Mouse (Mus musculus): Measurements from ENCODE around the gene Cecr2. TPM values are rescaled to one million over a fixed set of nuclear protein-coding genes. Genes with fewer than 3 reads are reported as not detected.

The Cecr2 gene
- polyA plus RNA-seq, 1 experiment from 2014 or later, result 8.8 TPM

GRCm38 (mm10) chr6:120778226-120778625 lies 112.1 kb downstream of the Cecr2 start:
- 59% methylated on average over 3 of the region's 3 CpGs for WGBS (ENCODE audit: insufficient replicate concordance)
- ATAC-seq, result no peak
- no peak overlapping the region for H3K27ac ChIP-seq

GRCm38 (mm10) chr6:120782948-120783347 lies 116.8 kb downstream of the Cecr2 start:
- no peak overlapping the region for H3K4me2 ChIP-seq
- H3K27me3 ChIP-seq (replicated peaks), result no peaks in the 10 kb centered on the region
- ATAC-seq, result no peak
- H3K27ac ChIP-seq, result no peak overlapping the region
- 54% methylated on average over 2 of the region's 2 CpGs for WGBS (ENCODE audit: insufficient replicate concordance)
- H3K36me3 ChIP-seq, result no peaks in the 10 kb centered on the region
- no peak overlapping the region for H3K9ac ChIP-seq
- H3K9me3 ChIP-seq (replicated peaks), result no peaks in the 10 kb centered on the region
- no peak overlapping the region for H3K4me3 ChIP-seq
- peaks cover 45% of the 10 kb centered on the region for H3K4me1 ChIP-seq

More at GRCm38 (mm10) chr6:120778226-120778625, 112.1 kb downstream of the Cecr2 start:
- no peaks in the 10 kb centered on the region for H3K27me3 ChIP-seq (replicated peaks)
- H3K4me1 ChIP-seq, result peaks cover 6% of the 10 kb centered on the region
- no peak overlapping the region for H3K9ac ChIP-seq
- no peak overlapping the region for H3K4me2 ChIP-seq
- H3K36me3 ChIP-seq, result no peaks in the 10 kb centered on the region
- no peaks in the 10 kb centered on the region for H3K9me3 ChIP-seq (replicated peaks)
- H3K4me3 ChIP-seq, result no peak overlapping the region

GRCm38 (mm10) chr6:120784351-120784750 lies 118.2 kb downstream of the Cecr2 start:
- no peak overlapping the region for H3K4me3 ChIP-seq
- H3K9ac ChIP-seq, result no peak overlapping the region
- WGBS (ENCODE audit: insufficient replicate concordance), result 69% methylated on average over 7 of the region's 7 CpGs
- no peak for ATAC-seq
- H3K27me3 ChIP-seq (replicated peaks), result no peaks in the 10 kb centered on the region
- H3K36me3 ChIP-seq, result peaks cover 7% of the 10 kb centered on the region
- no peak overlapping the region for H3K27ac ChIP-seq
- H3K4me2 ChIP-seq, result no peak overlapping the region
- no peaks in the 10 kb centered on the region for H3K9me3 ChIP-seq (replicated peaks)
- peaks cover 51% of the 10 kb centered on the region for H3K4me1 ChIP-seq

- Histone ChIP-seq H3K36me3 (peaks cover 32% of the 10 kb centered on the region), H3K4me1 (peaks cover 82% of the 10 kb centered on the region), H3K9ac (no peak overlapping the region), H3K9me3 (replicated peaks) (no peaks in the 10 kb centered on the region), H3K4me3 (no peak overlapping the region), H3K27me3 (replicated peaks) (no peaks in the 10 kb centered on the region), H3K27ac (0 out of 2 replicates have a peak overlapping the region, but pooled peaks have one; percentile 4), H3K4me2 (no peak overlapping the region)
- no peak for ATAC-seq
- 80% methylated on average over 5 of the region's 5 CpGs for WGBS (ENCODE audit: insufficient replicate concordance)
Measured at GRCm38 (mm10) chr6:120788068-120788607, 122.0 kb downstream of the Cecr2 start.

- Histone ChIP-seq H3K9ac (no peak overlapping the region), H3K9me3 (replicated peaks) (no peaks in the 10 kb centered on the region), H3K4me2 (no peak overlapping the region), H3K27me3 (replicated peaks) (no peaks in the 10 kb centered on the region), H3K4me3 (no peak overlapping the region), H3K4me1 (peaks cover 85% of the 10 kb centered on the region), H3K27ac (peak overlapping the region; percentile 57; the same call in 1 of the 2 replicates), H3K36me3 (peaks cover 39% of the 10 kb centered on the region)
- ATAC-seq, result no peak
Measured at GRCm38 (mm10) chr6:120788904-120789303, 122.7 kb downstream of the Cecr2 start.

- Histone ChIP-seq H3K27ac (peak overlapping the region; percentile 62), H3K27me3 (replicated peaks) (no peaks in the 10 kb centered on the region)
- 54% methylated on average over 11 of the region's 11 CpGs for WGBS (ENCODE audit: insufficient replicate concordance)
Measured at GRCm38 (mm10) chr6:120790153-120790552, 124.0 kb downstream of the Cecr2 start.

GRCm38 (mm10) chr6:120790717-120791116 lies 124.5 kb downstream of the Cecr2 start:
- peaks cover 57% of the 10 kb centered on the region for H3K36me3 ChIP-seq
- no peak overlapping the region for H3K4me3 ChIP-seq
- H3K27me3 ChIP-seq (replicated peaks), result no peaks in the 10 kb centered on the region
- peaks cover 67% of the 10 kb centered on the region for H3K4me1 ChIP-seq
- H3K4me2 ChIP-seq, result no peak overlapping the region
- 82% methylated on average over 5 of the region's 5 CpGs for WGBS (ENCODE audit: insufficient replicate concordance)
- no peak for ATAC-seq
- peak overlapping the region; percentile 61 for H3K27ac ChIP-seq
- no peaks in the 10 kb centered on the region for H3K9me3 ChIP-seq (replicated peaks)
- no peak overlapping the region; the same call in 1 of the 2 replicates for H3K9ac ChIP-seq

More at GRCm38 (mm10) chr6:120790153-120790552, 124.0 kb downstream of the Cecr2 start:
- H3K4me2 ChIP-seq, result no peak overlapping the region
- no peaks in the 10 kb centered on the region for H3K9me3 ChIP-seq (replicated peaks)
- no peak overlapping the region for H3K9ac ChIP-seq
- peaks cover 73% of the 10 kb centered on the region for H3K4me1 ChIP-seq
- H3K4me3 ChIP-seq, result no peak overlapping the region
- peak; percentile 84 for ATAC-seq
- peaks cover 52% of the 10 kb centered on the region for H3K36me3 ChIP-seq

GRCm38 (mm10) chr6:120792947-120793346 lies 126.8 kb downstream of the Cecr2 start:
- no peak overlapping the region for H3K4me2 ChIP-seq
- no peak overlapping the region for H3K9ac ChIP-seq
- H3K36me3 ChIP-seq, result peaks cover 80% of the 10 kb centered on the region
- H3K4me1 ChIP-seq, result peaks cover 52% of the 10 kb centered on the region
- H3K9me3 ChIP-seq (replicated peaks), result no peaks in the 10 kb centered on the region
- H3K27me3 ChIP-seq (replicated peaks), result no peaks in the 10 kb centered on the region
- WGBS (ENCODE audit: insufficient replicate concordance), result 90% methylated on average over 8 of the region's 8 CpGs
- no peak for ATAC-seq
- no peak overlapping the region for H3K4me3 ChIP-seq
- no peak overlapping the region for H3K27ac ChIP-seq

- 28% methylated on average over 5 of the region's 5 CpGs for WGBS (ENCODE audit: insufficient replicate concordance)
- Histone ChIP-seq H3K9me3 (replicated peaks) (no peaks in the 10 kb centered on the region), H3K36me3 (peaks cover 97% of the 10 kb centered on the region), H3K4me2 (no peak overlapping the region), H3K9ac (no peak overlapping the region), H3K4me1 (peaks cover 38% of the 10 kb centered on the region), H3K27ac (no peak overlapping the region), H3K4me3 (no peak overlapping the region), H3K27me3 (replicated peaks) (no peaks in the 10 kb centered on the region)
- ATAC-seq, result 0 out of 2 replicates have a peak, but pooled peaks have one; percentile 25
Measured at GRCm38 (mm10) chr6:120795422-120796086, 129.4 kb downstream of the Cecr2 start.

- Histone ChIP-seq H3K27ac (no peak overlapping the region), H3K4me2 (no peak overlapping the region), H3K27me3 (replicated peaks) (no peaks in the 10 kb centered on the region), H3K9me3 (replicated peaks) (no peaks in the 10 kb centered on the region), H3K36me3 (peaks cover 98% of the 10 kb centered on the region), H3K4me3 (no peak overlapping the region), H3K9ac (no peak overlapping the region; the same call in 1 of the 2 replicates), H3K4me1 (peaks cover 33% of the 10 kb centered on the region)
- 75% methylated on average over 2 of the region's 2 CpGs for WGBS (ENCODE audit: insufficient replicate concordance)
- ATAC-seq, result no peak
Measured at GRCm38 (mm10) chr6:120796111-120796510, 129.9 kb downstream of the Cecr2 start.

- H3K27me3 ChIP-seq (replicated peaks), result no peaks in the 10 kb centered on the region
- H3K36me3 ChIP-seq, result peaks cover 100% of the 10 kb centered on the region
- 79% methylated on average over 7 of the region's 7 CpGs for WGBS (ENCODE audit: insufficient replicate concordance)
- H3K4me3 ChIP-seq, result no peak overlapping the region
- no peak overlapping the region for H3K4me2 ChIP-seq
- H3K9ac ChIP-seq, result no peak overlapping the region
- H3K9me3 ChIP-seq (replicated peaks), result no peaks in the 10 kb centered on the region
- peaks cover 14% of the 10 kb centered on the region; the same call in 1 of the 2 replicates for H3K4me1 ChIP-seq
- ATAC-seq, result no peak
- no peak overlapping the region for H3K27ac ChIP-seq
Measured at GRCm38 (mm10) chr6:120798019-120798418, 131.8 kb downstream of the Cecr2 start.

GRCm38 (mm10) chr6:120798905-120799304 lies 132.7 kb downstream of the Cecr2 start:
- no peaks in the 10 kb centered on the region for H3K27me3 ChIP-seq (replicated peaks)
- no peak overlapping the region for H3K27ac ChIP-seq
- peaks cover 9% of the 10 kb centered on the region; the same call in 1 of the 2 replicates for H3K4me1 ChIP-seq
- H3K4me2 ChIP-seq, result no peak overlapping the region
- WGBS (ENCODE audit: insufficient replicate concordance), result 79% methylated on average over 4 of the region's 4 CpGs
- H3K4me3 ChIP-seq, result no peak overlapping the region
- H3K9ac ChIP-seq, result no peak overlapping the region
- ATAC-seq, result no peak
- H3K9me3 ChIP-seq (replicated peaks), result no peaks in the 10 kb centered on the region
- peaks cover 100% of the 10 kb centered on the region for H3K36me3 ChIP-seq

Measured in liver, embryonic 12.5 days (tissue).